Mouse (Mus musculus) myocyte (in vitro differentiated cells): ENCODE results near the gene Rspo4. TPM values are rescaled to one million over a fixed set of nuclear protein-coding genes. Genes with fewer than 3 reads are reported as not detected.

Source experiments
- H3K27me3 ChIP-seq: one replicate; pipeline ENCODE4 v1.6.1; 2011; ENCODE audit not compliant: control insufficient read depth, insufficient read depth, insufficient read length
- H3K36me3 ChIP-seq: one replicate; pipeline ENCODE4 v1.6.1; 2011; ENCODE audit not compliant: control insufficient read depth, insufficient read depth
- H3K4me2 ChIP-seq: one replicate; pipeline ENCODE4 v1.6.1; 2011; ENCODE audit warnings: low read depth, control low read depth
- H3K4me3 ChIP-seq: one replicate; pipeline ENCODE4 v1.5.1; 2011; ENCODE audit warnings: mild to moderate bottlenecking, control low read depth, moderate library complexity
- H3K79me2 ChIP-seq: one replicate; pipeline ENCODE4 v1.6.1; 2011; ENCODE audit not compliant: control insufficient read depth, insufficient read depth
- H3ac ChIP-seq: one replicate; pipeline ENCODE4 v1.6.1; 2011; ENCODE audit not compliant: control insufficient read depth, insufficient read length
- CEBPB ChIP-seq: IDR thresholded peaks from 2 replicates; pipeline ENCODE4 v1.6.1; 2011; ENCODE audit warnings: mild to moderate bottlenecking, moderate library complexity; ENCODE audit not compliant: poor library complexity, insufficient read depth, severe bottlenecking
- E2F4 ChIP-seq: IDR thresholded peaks from one replicate; pipeline ENCODE4 v1.6.1; 2011; ENCODE audit warnings: mild to moderate bottlenecking, control low read depth, moderate library complexity; ENCODE audit not compliant: insufficient read depth
- MAX ChIP-seq: IDR thresholded peaks from one replicate; pipeline ENCODE4 v1.6.1; 2011; ENCODE audit warnings: low read depth, mild to moderate bottlenecking, control low read depth
- MYOD1 ChIP-seq, 3 experiments: IDR thresholded peaks; one replicate each; pipeline ENCODE4 v1.6.1; 2011; ENCODE audit warnings: control low read depth in 2 of 3, low read depth in 2 of 3, mild to moderate bottlenecking in 2 of 3, moderate library complexity in 1 of 3; ENCODE audit not compliant: insufficient read length in 2 of 3, control insufficient read depth in 1 of 3
- MYOG ChIP-seq, 3 experiments: IDR thresholded peaks; one replicate each; pipeline ENCODE4 v1.6.1; 2011; ENCODE audit warnings: control low read depth in 2 of 3, low read depth in 2 of 3, mild to moderate bottlenecking in 2 of 3; ENCODE audit not compliant: insufficient read length in 2 of 3, control insufficient read depth in 1 of 3, insufficient read depth in 1 of 3
- POLR2A ChIP-seq: IDR thresholded peaks from one replicate; pipeline ENCODE4 v1.6.1; 2011; ENCODE audit warnings: low read depth, mild to moderate bottlenecking, control low read depth, moderate library complexity; ENCODE audit not compliant: insufficient read length
- POLR2AphosphoS2 ChIP-seq: IDR thresholded peaks from one replicate; pipeline ENCODE4 v1.6.1; 2011; ENCODE audit warnings: low read depth, control low read depth; ENCODE audit not compliant: insufficient read length
- REST ChIP-seq: IDR thresholded peaks from one replicate; pipeline ENCODE4 v1.6.1; 2011; ENCODE audit warnings: mild to moderate bottlenecking, control low read depth, moderate library complexity; ENCODE audit not compliant: insufficient read depth, insufficient read length
- SRF ChIP-seq: IDR thresholded peaks from one replicate; pipeline ENCODE4 v1.6.1; 2011; ENCODE audit warnings: low read depth; ENCODE audit not compliant: control insufficient read depth, insufficient read length
- TCF12 ChIP-seq: IDR thresholded peaks from one replicate; pipeline ENCODE4 v1.6.1; 2011; ENCODE audit warnings: mild to moderate bottlenecking, control low read depth; ENCODE audit not compliant: poor library complexity, insufficient read depth, severe bottlenecking
- TCF3 ChIP-seq: IDR thresholded peaks from one replicate; pipeline ENCODE4 v1.6.1; 2011; ENCODE audit warnings: low read depth, control low read depth; ENCODE audit not compliant: insufficient read length
- USF1 ChIP-seq: IDR thresholded peaks from one replicate; pipeline ENCODE4 v1.6.1; 2011; ENCODE audit warnings: low read depth, mild to moderate bottlenecking, control low read depth, moderate library complexity
- polyA plus RNA-seq: library from polyadenylated mRNA; unstranded; fragments of >200 nt; fragmentation: generic; extraction: Trizol; gene quantifications from one replicate; pipeline ENCODE4 v1.2.1, GENCODE M21; 2012; ENCODE audit warnings: missing spikeins

Gene Rspo4
- polyA plus RNA-seq, 1 experiment: not detected

- H3K4me2 ChIP-seq: no peak overlapping the region
- H3K79me2 ChIP-seq: no peaks in the 10 kb centered on the region
- TF ChIP-seq TCF12: no peak
- no peaks in the 10 kb centered on the region for H3K36me3 ChIP-seq
- no peak overlapping the region for H3K4me3 ChIP-seq
- no peaks in the 10 kb centered on the region for H3K27me3 ChIP-seq
- H3ac ChIP-seq: no peak overlapping the region
Measured at GRCm38 (mm10) chr2:151903267-151903666, 60.5 kb downstream of the Rspo4 start.

GRCm38 (mm10) chr2:151903933-151904332, 61.2 kb downstream of the Rspo4 start:
- no peak for TF ChIP-seq MAX
- no peak for TF ChIP-seq E2F4
- TF ChIP-seq MYOD1 (IDR thresholded peaks at IDR 0.05; ENCODE audit: control insufficient read depth in 1 of 3, insufficient read length in 2 of 3, low read depth in 2 of 3): no peak
- TF ChIP-seq USF1: no peak
- no peak for TF ChIP-seq REST
- TF ChIP-seq CEBPB: no peak
- TF ChIP-seq TCF3: no peak
- no peak for TF ChIP-seq SRF
- TF ChIP-seq POLR2AphosphoS2: no peak
- TF ChIP-seq MYOG (IDR thresholded peaks at IDR 0.05; ENCODE audit: control insufficient read depth in 1 of 3, insufficient read depth in 1 of 3, insufficient read length in 2 of 3, low read depth in 2 of 3): no peak
- TF ChIP-seq POLR2A: no peak
- TF ChIP-seq TCF12: no peak

DNA sequence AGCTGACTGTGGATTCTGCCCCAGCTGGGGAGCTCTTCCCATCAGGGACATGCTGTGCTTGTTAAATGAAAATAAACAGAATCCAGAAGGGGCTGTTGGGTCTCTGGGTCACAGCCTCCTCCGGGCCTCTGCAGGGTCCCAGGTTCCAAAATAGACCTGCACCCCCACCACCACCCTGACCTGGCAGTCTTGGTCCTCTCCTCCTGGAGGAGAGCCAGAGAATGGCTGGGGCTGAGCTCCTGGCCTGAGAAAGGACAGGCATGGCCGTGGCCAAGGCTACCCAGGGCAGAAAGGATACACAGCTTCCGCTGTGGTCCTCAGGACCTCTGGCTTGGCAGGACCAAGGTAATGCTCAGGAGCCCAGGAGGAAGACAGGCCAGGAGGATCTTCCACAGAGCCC, 61.9 kb downstream of the Rspo4 start:
- H3K79me2 ChIP-seq: no peaks in the 10 kb centered on the region
- no peak overlapping the region for H3K4me3 ChIP-seq
- peaks cover 11% of the 10 kb centered on the region for H3K27me3 ChIP-seq
- no peak for TF ChIP-seq POLR2A
- no peak for TF ChIP-seq REST
- no peak for TF ChIP-seq POLR2AphosphoS2
- TF ChIP-seq USF1: no peak
- no peak for TF ChIP-seq E2F4
- TF ChIP-seq MYOD1 (IDR thresholded peaks at IDR 0.05; ENCODE audit: control insufficient read depth in 1 of 3, insufficient read length in 2 of 3, low read depth in 2 of 3): no peak
- no peak for TF ChIP-seq TCF12
- TF ChIP-seq CEBPB: no peak
- no peak for TF ChIP-seq MYOG (IDR thresholded peaks at IDR 0.05; ENCODE audit: control insufficient read depth in 1 of 3, insufficient read depth in 1 of 3, insufficient read length in 2 of 3, low read depth in 2 of 3)
- no peak for TF ChIP-seq SRF
- no peak for TF ChIP-seq MAX
- no peak for TF ChIP-seq TCF3
- H3K4me2 ChIP-seq: no peak overlapping the region
- H3K36me3 ChIP-seq: no peaks in the 10 kb centered on the region
- H3ac ChIP-seq: no peak overlapping the region

More at GRCm38 (mm10) chr2:151903933-151904332, 61.2 kb downstream of the Rspo4 start:
- Histone ChIP-seq H3K4me2 (no peak overlapping the region), H3K4me3 (no peak overlapping the region), H3K79me2 (no peaks in the 10 kb centered on the region), H3K27me3 (peaks cover 4% of the 10 kb centered on the region), H3ac (no peak overlapping the region), H3K36me3 (no peaks in the 10 kb centered on the region)

DNA sequence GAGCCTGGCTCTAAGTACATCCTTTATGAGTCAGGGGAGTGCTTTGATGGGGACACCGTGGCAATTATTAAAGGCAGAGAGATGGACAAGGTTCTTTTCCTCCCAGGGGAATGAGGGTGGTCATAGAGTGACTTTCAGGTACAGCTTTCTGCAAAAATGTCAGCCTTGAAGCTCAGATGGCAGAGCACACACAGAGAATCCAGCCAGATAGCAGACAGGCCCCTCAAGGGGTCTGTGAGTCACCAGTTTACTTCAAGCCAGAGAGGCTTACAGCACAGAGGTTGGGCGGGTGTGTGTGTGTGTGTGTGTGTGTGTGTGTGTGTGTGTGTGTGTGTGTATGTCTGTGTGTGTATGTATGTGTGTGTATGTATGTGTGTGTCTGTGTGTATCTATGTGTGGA, 64.3 kb downstream of the Rspo4 start:
- no peak overlapping the region for H3K4me2 ChIP-seq
- H3K79me2 ChIP-seq: no peaks in the 10 kb centered on the region
- no peaks in the 10 kb centered on the region for H3K36me3 ChIP-seq
- H3K4me3 ChIP-seq: no peak overlapping the region
- no peak overlapping the region for H3ac ChIP-seq
- H3K27me3 ChIP-seq: peaks cover 11% of the 10 kb centered on the region
- TF ChIP-seq MAX: no peak
- no peak for TF ChIP-seq POLR2AphosphoS2
- no peak for TF ChIP-seq TCF12
- no peak for TF ChIP-seq SRF
- no peak for TF ChIP-seq REST
- TF ChIP-seq MYOG (IDR thresholded peaks at IDR 0.05; ENCODE audit: control insufficient read depth in 1 of 3, insufficient read depth in 1 of 3, insufficient read length in 2 of 3, low read depth in 2 of 3): no peak
- TF ChIP-seq POLR2A: no peak
- TF ChIP-seq TCF3: no peak
- no peak for TF ChIP-seq MYOD1 (IDR thresholded peaks at IDR 0.05; ENCODE audit: control insufficient read depth in 1 of 3, insufficient read length in 2 of 3, low read depth in 2 of 3)

DNA sequence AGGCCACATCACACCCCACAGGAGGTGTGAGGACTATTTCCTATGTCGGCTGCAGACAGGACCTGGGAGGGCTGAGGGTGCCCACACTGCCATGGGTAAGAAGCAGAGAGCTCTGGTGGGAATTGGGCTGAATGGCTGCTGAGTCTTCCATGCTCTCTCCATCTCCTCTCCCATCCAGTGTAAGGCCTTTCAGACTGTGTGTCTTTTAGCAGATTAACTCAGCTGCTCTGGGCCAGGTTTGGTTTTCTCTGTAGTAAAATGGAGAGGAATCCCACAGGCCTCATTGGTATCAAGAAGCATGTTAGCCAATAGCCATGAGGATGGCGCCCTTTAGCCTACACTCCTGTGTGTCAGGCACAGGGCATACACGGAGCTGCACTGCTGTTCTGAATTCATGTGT, 66.7 kb downstream of the Rspo4 start:
- no peak for TF ChIP-seq POLR2AphosphoS2
- TF ChIP-seq SRF: no peak
- TF ChIP-seq TCF3: no peak
- TF ChIP-seq USF1: no peak
- no peak for TF ChIP-seq CEBPB
- no peak for TF ChIP-seq POLR2A
- TF ChIP-seq MYOG (IDR thresholded peaks at IDR 0.05; ENCODE audit: control insufficient read depth in 1 of 3, insufficient read depth in 1 of 3, insufficient read length in 2 of 3, low read depth in 2 of 3): no peak
- no peak for TF ChIP-seq REST
- no peak for TF ChIP-seq E2F4
- TF ChIP-seq MAX: no peak
- TF ChIP-seq TCF12: no peak
- TF ChIP-seq MYOD1 (IDR thresholded peaks at IDR 0.05; ENCODE audit: control insufficient read depth in 1 of 3, insufficient read length in 2 of 3, low read depth in 2 of 3): no peak
- H3K4me3 ChIP-seq: no peak overlapping the region
- H3K36me3 ChIP-seq: no peaks in the 10 kb centered on the region
- no peak overlapping the region for H3ac ChIP-seq
- no peak overlapping the region for H3K4me2 ChIP-seq
- no peaks in the 10 kb centered on the region for H3K79me2 ChIP-seq
- H3K27me3 ChIP-seq: peaks cover 11% of the 10 kb centered on the region
